Mouse (Mus musculus): ENCODE results near the gene Cep41. TPM values are rescaled to one million over a fixed set of nuclear protein-coding genes. Genes with fewer than 3 reads are reported as not detected.

Gene Cep41
- polyA plus RNA-seq, 1 experiment = 2.6 TPM

DNA sequence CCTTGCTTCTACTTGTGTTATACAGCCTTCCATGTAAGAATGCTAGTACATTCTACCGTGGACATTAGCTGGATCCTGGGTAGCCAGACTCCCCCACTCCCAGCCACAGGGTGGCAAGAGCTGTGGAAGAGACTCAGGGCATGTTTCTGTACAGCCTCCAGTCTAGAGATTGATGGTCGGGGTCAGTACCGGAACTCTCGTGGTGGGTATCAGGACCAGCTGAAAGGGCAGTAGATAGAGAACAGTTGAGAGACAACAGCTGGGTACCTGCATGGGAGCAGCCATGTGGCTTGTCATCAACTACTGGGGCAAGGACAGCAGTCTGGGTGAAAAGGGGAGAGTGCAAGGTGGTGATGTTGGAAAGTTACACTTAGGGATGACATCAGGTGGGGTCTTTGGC, 88.4 kb downstream of the Cep41 start:
- Histone ChIP-seq H3K36me3 (ENCODE audit: control insufficient read depth, insufficient read depth, low read length) (no peaks in the 10 kb centered on the region), H3K4me1 (ENCODE audit: control insufficient read depth, insufficient read depth, low read length) (no peaks in the 10 kb centered on the region), H3K4me3 (ENCODE audit: insufficient read depth, low read depth, low read length) (no peak overlapping the region), H3K27ac (ENCODE audit: insufficient read depth, low read depth, low read length) (no peak overlapping the region), H3K27me3 (replicated peaks; ENCODE audit: control insufficient read depth, insufficient read depth, low read length) (no peaks in the 10 kb centered on the region)
- 89% methylated on average over 4 of the region's 4 CpGs for WGBS
- TF ChIP-seq POLR2A (IDR thresholded peaks at IDR 0.05; ENCODE audit: low read depth, low read length) = no peak
- no peak for TF ChIP-seq CTCF (conservative IDR thresholded peaks at IDR 0.05; ENCODE audit: insufficient read depth, insufficient read length, low read depth, low read length)
- DNase-seq = no peak

DNA sequence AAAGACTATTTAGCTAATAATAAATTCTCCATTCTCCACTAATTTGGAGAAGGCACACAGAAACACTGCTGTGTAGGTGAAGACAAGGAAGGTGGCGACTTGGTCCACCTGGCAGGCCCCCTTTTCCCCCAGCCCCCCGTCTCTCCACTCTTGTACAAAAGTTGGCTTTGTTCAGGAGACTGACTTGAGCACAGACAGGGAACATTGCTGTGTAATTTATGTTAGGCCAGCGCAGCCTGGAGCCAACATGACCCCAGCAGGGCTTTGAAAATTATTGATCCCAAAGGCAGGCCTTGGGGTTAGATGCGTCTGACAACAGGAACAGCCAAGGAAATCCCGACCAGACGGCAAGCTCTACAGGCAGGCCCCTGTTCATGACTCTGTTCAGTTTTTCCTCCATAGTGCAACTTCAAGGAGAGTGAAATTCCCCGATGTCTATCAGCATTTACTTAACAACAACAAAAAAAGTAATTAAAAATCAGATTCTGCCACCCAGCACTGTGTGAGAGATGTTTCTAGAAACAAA, 89.1 kb downstream of the Cep41 start:
- WGBS = 72% methylated on average over 7 of the region's 7 CpGs
- no peak for DNase-seq

More for the DNA sequence above, 89.1 kb downstream of the Cep41 start:
- Histone ChIP-seq H3K4me1 (ENCODE audit: control insufficient read depth, insufficient read depth, low read length) (no peaks in the 10 kb centered on the region), H3K27ac (ENCODE audit: insufficient read depth, low read depth, low read length) (no peak overlapping the region), H3K4me3 (ENCODE audit: insufficient read depth, low read depth, low read length) (no peak overlapping the region), H3K36me3 (ENCODE audit: control insufficient read depth, insufficient read depth, low read length) (no peaks in the 10 kb centered on the region), H3K27me3 (replicated peaks; ENCODE audit: control insufficient read depth, insufficient read depth, low read length) (no peaks in the 10 kb centered on the region)
- TF ChIP-seq CTCF (conservative IDR thresholded peaks at IDR 0.05; ENCODE audit: insufficient read depth, insufficient read length, low read depth, low read length) (no peak), POLR2A (IDR thresholded peaks at IDR 0.05; ENCODE audit: low read depth, low read length) (no peak)

Other genes starting within 250 kb of the Cep41 start
- 27.3 and 35.2 TPM in 2 replicates for gene Tmem209, start 184.0 kb downstream of the Cep41 start, polyA plus RNA-seq (2012; rRNA removed)
- gene Ssmem1, start 183.9 kb downstream of the Cep41 start, polyA plus RNA-seq (2012; rRNA removed) = 0.09 TPM in 1 of 2 replicates, not detected in the other
- 0.14 TPM in 1 of 2 replicates, not detected in the other for gene Cpa2, start 152.2 kb downstream of the Cep41 start, polyA plus RNA-seq (2012; rRNA removed)
- gene Cpa4, start 125.4 kb downstream of the Cep41 start, polyA plus RNA-seq (2012; rRNA removed) = not detected in 2 replicates
- not detected in 2 replicates for gene Cpa5, start 82.7 kb downstream of the Cep41 start, polyA plus RNA-seq (2012; rRNA removed)
- gene Cpa1, start 54.5 kb downstream of the Cep41 start, polyA plus RNA-seq (2012; rRNA removed) = 0.11 TPM in 1 of 2 replicates, not detected in the other
- 8.4 and 16.5 TPM in 2 replicates for gene Mest, start 29.8 kb upstream of the Cep41 start, polyA plus RNA-seq (2012; rRNA removed)
- gene Copg2, start 203.0 kb upstream of the Cep41 start, polyA plus RNA-seq (2012; rRNA removed) = 13.0 and 15.6 TPM in 2 replicates
- not detected in 2 replicates for gene Tsga13, start 221.8 kb upstream of the Cep41 start, polyA plus RNA-seq (2012; rRNA removed)